Mouse (Mus musculus) CH12.LX (cell line): ENCODE data around the gene Ppp2r5e.

Experiments
- EP300 ChIP-seq: IDR thresholded peaks from 2 replicates; pipeline ENCODE4 v1.6.1; 2011; ENCODE audit warnings: low read length, improper control_type of control experiment
- MAFK ChIP-seq: IDR thresholded peaks from 2 replicates; pipeline ENCODE4 v1.6.1; 2011; ENCODE audit warnings: low read length, improper control_type of control experiment; ENCODE audit not compliant: insufficient replicate concordance
- MEF2A ChIP-seq: IDR thresholded peaks from 2 replicates; pipeline ENCODE4 v1.6.1; 2014; ENCODE audit warnings: low read depth, mild to moderate bottlenecking, inconsistent platforms, low read length, improper control_type of control experiment, borderline replicate concordance
- POLR2A ChIP-seq: IDR thresholded peaks from 2 replicates; pipeline ENCODE4 v1.6.1; 2011; ENCODE audit warnings: low read depth, mild to moderate bottlenecking, improper control_type of control experiment, low read length

GRCm38 (mm10) chr12:75557813-75558212 lies 38.2 kb downstream of the Ppp2r5e start:
- TF ChIP-seq MEF2A: no peak
- no peak for TF ChIP-seq MAFK
- no peak for TF ChIP-seq EP300
- TF ChIP-seq POLR2A: no peak
